Mouse (Mus musculus): ENCODE measurements around the gene Abhd17c. TPM values are rescaled to one million over a fixed set of nuclear protein-coding genes. Genes with fewer than 3 reads are reported as not detected.

The Abhd17c gene
- polyA plus RNA-seq, 1 experiment, result 8.1 TPM

GRCm38 (mm10) chr7:84114775-84115174, 36.9 kb downstream of the Abhd17c start:
- peaks cover 37% of the 10 kb centered on the region for H3K36me3 ChIP-seq (replicated peaks; ENCODE audit: low read length)
- H3K4me1 ChIP-seq, result peaks cover 52% of the 10 kb centered on the region
- TF ChIP-seq FLI1 (IDR thresholded peaks at IDR 0.05; ENCODE audit: low read length) (no peak), GATA1 (IDR thresholded peaks at IDR 0.05; ENCODE audit: borderline replicate concordance, low read length) (no peak)
- H3K4me3 ChIP-seq (replicated peaks), result no peak overlapping the region
- H3K27me3 ChIP-seq (replicated peaks), result no peaks in the 10 kb centered on the region
- no peaks in the 10 kb centered on the region for H3K9me3 ChIP-seq

GRCm38 (mm10) chr7:84113035-84113390, 38.7 kb downstream of the Abhd17c start:
- H3K36me3 ChIP-seq (replicated peaks; ENCODE audit: low read length), result peaks cover 49% of the 10 kb centered on the region
- no peak for TF ChIP-seq GATA1 (IDR thresholded peaks at IDR 0.05; ENCODE audit: borderline replicate concordance, low read length)
- TF ChIP-seq FLI1 (IDR thresholded peaks at IDR 0.05; ENCODE audit: low read length), result no peak
- H3K9me3 ChIP-seq, result no peaks in the 10 kb centered on the region
- peaks cover 34% of the 10 kb centered on the region for H3K4me1 ChIP-seq
- no peaks in the 10 kb centered on the region for H3K27me3 ChIP-seq (replicated peaks)
- H3K4me3 ChIP-seq (replicated peaks), result no peak overlapping the region

- Histone ChIP-seq H3K4me1 (peaks cover 29% of the 10 kb centered on the region), H3K4me3 (replicated peaks) (no peak overlapping the region), H3K9me3 (no peaks in the 10 kb centered on the region), H3K36me3 (replicated peaks; ENCODE audit: low read length) (peaks cover 54% of the 10 kb centered on the region), H3K27me3 (replicated peaks) (no peaks in the 10 kb centered on the region)
- TF ChIP-seq GATA1 (IDR thresholded peaks at IDR 0.05; ENCODE audit: borderline replicate concordance, low read length) (no peak), FLI1 (IDR thresholded peaks at IDR 0.05; ENCODE audit: low read length) (no peak)
These were observed 39.2 kb downstream of the Abhd17c start for GRCm38 (mm10) chr7:84112351-84113034.

DNA sequence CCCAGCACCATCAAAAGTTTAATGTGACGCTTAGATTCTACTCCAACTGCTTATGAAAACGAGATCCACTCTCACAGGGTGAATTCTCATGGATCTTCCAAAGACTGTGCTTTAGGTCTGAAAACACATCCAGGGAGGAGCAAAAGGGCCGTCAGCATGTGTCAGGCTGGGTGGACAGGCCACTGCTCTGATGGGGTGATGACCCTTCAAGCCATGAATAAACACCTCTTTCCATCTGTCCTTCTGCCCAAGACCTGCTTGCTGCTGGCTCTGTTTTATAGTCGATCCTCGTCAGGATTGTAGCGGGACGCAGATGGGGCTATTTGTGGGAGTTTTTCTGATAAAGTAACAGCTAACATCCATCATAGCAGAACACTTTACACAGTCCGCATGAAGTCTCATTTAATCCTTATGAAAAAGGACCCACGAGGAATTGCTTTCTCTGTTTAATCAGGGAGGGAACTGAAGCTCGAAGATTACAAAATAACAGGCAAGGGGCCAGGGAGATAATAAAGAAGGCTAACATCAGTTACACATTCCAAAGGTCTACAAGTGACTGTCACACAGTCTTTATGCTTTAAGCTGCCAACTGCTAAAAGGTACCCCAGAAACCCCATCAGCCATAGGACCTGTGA, 39.9 kb downstream of the Abhd17c start:
- Histone ChIP-seq H3K4me1 (peaks cover 22% of the 10 kb centered on the region), H3K9me3 (no peaks in the 10 kb centered on the region), H3K27me3 (replicated peaks) (no peaks in the 10 kb centered on the region), H3K4me3 (replicated peaks) (no peak overlapping the region), H3K36me3 (replicated peaks; ENCODE audit: low read length) (peaks cover 55% of the 10 kb centered on the region)
- TF ChIP-seq FLI1 (IDR thresholded peaks at IDR 0.05; ENCODE audit: low read length) (no peak), GATA1 (IDR thresholded peaks at IDR 0.05; ENCODE audit: borderline replicate concordance, low read length) (no peak)

- peaks cover 36% of the 10 kb centered on the region for H3K36me3 ChIP-seq (replicated peaks; ENCODE audit: low read length)
- no peak overlapping the region for H3K4me3 ChIP-seq (replicated peaks)
- H3K27me3 ChIP-seq (replicated peaks), result no peaks in the 10 kb centered on the region
- TF ChIP-seq FLI1 (IDR thresholded peaks at IDR 0.05; ENCODE audit: low read length) (no peak), GATA1 (IDR thresholded peaks at IDR 0.05; ENCODE audit: borderline replicate concordance, low read length) (no peak)
- peaks cover 14% of the 10 kb centered on the region for H3K4me1 ChIP-seq
- H3K9me3 ChIP-seq, result peaks cover 8% of the 10 kb centered on the region; the same call in 1 of the 2 replicates
These were observed 44.8 kb downstream of the Abhd17c start for GRCm38 (mm10) chr7:84106942-84107341.

GRCm38 (mm10) chr7:84102589-84102988, 49.1 kb downstream of the Abhd17c start:
- Histone ChIP-seq H3K9me3 (peaks cover 8% of the 10 kb centered on the region; the same call in 1 of the 2 replicates), H3K27me3 (replicated peaks) (peaks cover 6% of the 10 kb centered on the region), H3K4me3 (replicated peaks) (no peak overlapping the region), H3K4me1 (peaks cover 14% of the 10 kb centered on the region), H3K36me3 (replicated peaks; ENCODE audit: low read length) (peaks cover 6% of the 10 kb centered on the region)
- TF ChIP-seq FLI1 (IDR thresholded peaks at IDR 0.05; ENCODE audit: low read length) (no peak), GATA1 (IDR thresholded peaks at IDR 0.05; ENCODE audit: borderline replicate concordance, low read length) (no peak)

GRCm38 (mm10) chr7:84100672-84101071, 51.0 kb downstream of the Abhd17c start:
- TF ChIP-seq FLI1 (IDR thresholded peaks at IDR 0.05; ENCODE audit: low read length) (no peak), GATA1 (IDR thresholded peaks at IDR 0.05; ENCODE audit: borderline replicate concordance, low read length) (no peak)
- H3K4me3 ChIP-seq (replicated peaks), result no peak overlapping the region
- peaks cover 11% of the 10 kb centered on the region for H3K4me1 ChIP-seq
- peaks cover 16% of the 10 kb centered on the region for H3K27me3 ChIP-seq (replicated peaks)
- H3K36me3 ChIP-seq (replicated peaks; ENCODE audit: low read length), result no peaks in the 10 kb centered on the region
- peaks cover 8% of the 10 kb centered on the region; the same call in 1 of the 2 replicates for H3K9me3 ChIP-seq

DNA sequence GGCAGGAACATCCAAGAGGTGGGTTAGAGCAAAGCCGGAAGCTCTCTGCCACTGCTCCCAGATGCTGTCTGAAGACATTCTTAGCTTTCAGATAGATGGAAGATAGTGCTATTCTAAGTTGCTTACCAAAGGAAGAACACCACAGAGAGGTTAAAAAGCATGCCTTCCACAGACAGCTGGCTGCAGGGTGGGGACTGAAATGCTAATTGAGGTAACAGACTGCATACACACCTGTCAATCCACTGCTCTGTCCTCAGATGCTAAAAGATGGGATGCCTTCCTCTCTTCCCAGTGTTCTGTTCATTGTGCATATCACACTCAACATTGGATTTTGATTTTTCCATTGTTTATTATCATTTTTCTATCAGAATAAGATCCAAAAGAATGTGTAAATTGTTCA, 53.6 kb downstream of the Abhd17c start:
- no peaks in the 10 kb centered on the region for H3K36me3 ChIP-seq (replicated peaks; ENCODE audit: low read length)
- H3K4me1 ChIP-seq, result peaks cover 4% of the 10 kb centered on the region; the same call in 1 of the 2 replicates
- TF ChIP-seq GATA1 (IDR thresholded peaks at IDR 0.05; ENCODE audit: borderline replicate concordance, low read length) (no peak), FLI1 (IDR thresholded peaks at IDR 0.05; ENCODE audit: low read length) (no peak)
- no peak overlapping the region for H3K4me3 ChIP-seq (replicated peaks)
- H3K9me3 ChIP-seq, result no peaks in the 10 kb centered on the region
- peaks cover 28% of the 10 kb centered on the region for H3K27me3 ChIP-seq (replicated peaks)

GRCm38 (mm10) chr7:84096501-84096900, 55.2 kb downstream of the Abhd17c start:
- H3K9me3 ChIP-seq, result no peaks in the 10 kb centered on the region
- H3K4me1 ChIP-seq, result no peaks in the 10 kb centered on the region
- H3K36me3 ChIP-seq (replicated peaks; ENCODE audit: low read length), result no peaks in the 10 kb centered on the region
- peaks cover 28% of the 10 kb centered on the region for H3K27me3 ChIP-seq (replicated peaks)
- TF ChIP-seq GATA1 (IDR thresholded peaks at IDR 0.05; ENCODE audit: borderline replicate concordance, low read length) (no peak), FLI1 (IDR thresholded peaks at IDR 0.05; ENCODE audit: low read length) (no peak)
- H3K4me3 ChIP-seq (replicated peaks), result no peak overlapping the region

GRCm38 (mm10) chr7:84090793-84091192, 60.9 kb downstream of the Abhd17c start:
- peaks cover 24% of the 10 kb centered on the region for H3K4me1 ChIP-seq
- H3K27me3 ChIP-seq (replicated peaks), result peaks cover 43% of the 10 kb centered on the region
- no peak for TF ChIP-seq GATA1 (IDR thresholded peaks at IDR 0.05; ENCODE audit: borderline replicate concordance, low read length)
- no peak for TF ChIP-seq FLI1 (IDR thresholded peaks at IDR 0.05; ENCODE audit: low read length)

More at GRCm38 (mm10) chr7:84090793-84091192, 60.9 kb downstream of the Abhd17c start:
- no peaks in the 10 kb centered on the region for H3K36me3 ChIP-seq (replicated peaks; ENCODE audit: low read length)
- H3K9me3 ChIP-seq, result no peaks in the 10 kb centered on the region
- no peak overlapping the region for H3K4me3 ChIP-seq (replicated peaks)
